Mouse (Mus musculus): ENCODE measurements at regions not wholly inside any gene's neighbourhood (a gene's known extent, or its start where the extent isn't known, plus 50 kb on each side); places are given as distances from the start of the nearest gene placed in this dataset.
A peak's percentile ranks its signal among the peaks of the same experiment; 100 is the strongest.
"Not testable (repeated sequence)": the region's sequence is repeated elsewhere in the genome, so short reads cannot be mapped to it uniquely, and the experiment has no call there.

DNA sequence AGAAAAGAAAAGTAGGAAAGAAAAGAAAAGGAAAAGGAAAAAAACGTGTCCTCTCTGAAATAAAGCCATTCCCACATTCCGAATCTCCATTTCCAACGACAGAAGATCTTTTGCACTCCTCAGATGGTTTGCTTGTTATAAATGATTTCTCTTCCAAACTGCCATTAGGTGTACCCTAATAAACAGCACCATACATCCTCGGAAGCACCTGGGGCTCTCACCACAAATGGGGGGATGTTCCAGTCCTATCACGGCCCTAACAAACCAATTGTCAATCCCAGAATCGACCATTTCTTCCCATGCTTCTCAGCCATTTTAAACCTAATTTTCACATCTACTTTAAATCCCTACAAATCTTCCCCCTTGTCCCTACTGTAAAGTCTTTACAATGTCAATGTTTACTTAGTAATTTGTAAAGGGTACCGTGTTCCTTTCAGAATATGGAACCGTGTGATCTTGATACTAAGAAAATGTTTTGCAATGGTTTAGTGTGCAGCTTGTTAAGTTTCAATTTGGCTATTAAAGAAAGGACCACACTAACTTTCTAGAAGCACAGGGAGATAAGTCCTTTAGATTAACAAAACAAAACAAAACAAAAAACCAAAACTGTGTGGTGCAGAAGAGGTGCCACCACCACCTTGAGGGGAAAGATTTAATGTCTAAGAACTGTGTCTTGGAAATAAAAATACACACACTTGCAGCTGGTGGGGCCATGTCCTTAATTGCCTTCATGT is 66.6 kb upstream of the Chd2 start:
- no peak for ATAC-seq

DNA sequence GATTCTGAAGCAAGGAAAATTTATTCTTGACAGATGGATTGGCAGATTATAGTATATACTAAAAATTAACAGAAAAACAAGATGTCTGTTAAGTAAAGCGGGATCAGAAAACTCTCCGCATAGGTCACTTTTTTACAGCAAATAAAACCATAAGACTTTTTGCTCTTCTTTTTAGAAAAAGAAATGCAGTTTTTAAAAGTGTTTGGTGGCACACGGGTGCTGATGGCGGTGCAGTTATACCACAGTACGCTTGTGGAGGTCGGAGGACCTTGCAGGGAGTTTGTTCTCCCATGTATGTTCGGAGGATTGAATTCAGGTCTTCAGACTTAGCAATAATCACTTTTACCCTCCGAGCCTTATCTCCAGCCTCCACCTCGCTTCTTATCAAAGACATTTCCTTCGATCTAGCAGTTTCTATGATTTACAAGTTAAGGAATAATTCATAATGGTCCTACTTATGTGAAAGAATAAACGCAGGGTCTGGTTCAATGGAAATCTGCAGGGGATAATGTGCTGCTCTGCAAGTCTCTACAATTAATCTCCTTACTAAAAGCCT is 65.9 kb upstream of the Chd2 start:
- ATAC-seq: no peak

DNA sequence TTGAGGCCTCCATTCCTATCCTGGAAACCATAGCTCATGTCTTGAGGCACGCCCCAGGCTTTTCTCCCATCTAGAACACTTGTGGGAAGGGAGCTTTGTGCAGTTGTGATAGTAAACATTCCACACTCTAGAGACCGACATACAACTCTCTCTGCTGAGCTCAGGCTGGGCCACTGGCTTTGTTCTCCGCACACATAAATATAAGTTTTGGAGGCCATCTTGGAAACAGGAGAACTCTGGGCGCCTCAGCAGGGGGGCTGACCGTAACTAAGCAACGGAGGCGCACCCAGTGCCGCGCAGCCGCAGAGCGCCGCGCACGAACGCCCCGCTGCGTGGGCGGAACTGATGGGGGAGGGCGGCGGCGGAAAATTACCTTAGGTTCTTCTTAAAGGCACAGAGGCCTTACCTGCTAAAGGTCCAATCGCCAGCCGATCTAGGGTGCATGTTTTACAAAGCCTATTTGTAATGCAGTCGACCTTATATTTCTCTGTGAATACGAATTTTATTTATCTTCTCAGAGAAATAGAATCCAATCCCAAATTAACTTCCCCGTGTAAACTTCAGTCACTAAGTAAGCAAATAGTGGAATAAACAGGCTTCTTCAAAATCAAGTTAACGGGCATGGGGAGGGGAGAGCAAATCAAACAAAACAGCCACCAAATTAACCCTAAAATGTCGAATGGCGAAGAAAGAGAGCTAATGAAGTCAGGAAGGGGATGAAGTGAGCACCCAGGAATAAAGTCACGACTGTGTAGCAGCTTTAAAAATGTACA is 65.2 kb upstream of the Chd2 start:
- peak; percentile 87 for ATAC-seq

DNA sequence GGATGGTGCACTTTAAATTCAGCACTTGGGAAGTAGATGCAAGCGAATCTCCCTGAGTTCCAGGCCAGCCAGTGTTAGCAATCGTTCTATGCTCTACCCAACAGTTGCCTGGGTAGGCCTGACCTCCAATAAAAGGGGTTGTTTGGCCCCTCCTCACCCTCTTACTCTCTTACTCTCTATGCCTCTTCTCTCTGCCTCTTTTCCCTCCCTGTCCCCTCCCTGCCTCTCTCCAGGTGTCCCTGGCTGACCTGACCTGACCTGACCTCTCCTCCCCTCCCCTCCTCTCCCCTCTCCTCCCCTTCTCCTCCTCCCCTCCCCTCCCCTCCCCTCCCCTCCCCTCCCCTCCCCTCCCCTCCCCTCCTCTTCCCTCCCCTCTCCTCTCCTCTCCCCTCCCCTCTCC is 63.0 kb upstream of the Chd2 start:
- no peak for ATAC-seq

DNA sequence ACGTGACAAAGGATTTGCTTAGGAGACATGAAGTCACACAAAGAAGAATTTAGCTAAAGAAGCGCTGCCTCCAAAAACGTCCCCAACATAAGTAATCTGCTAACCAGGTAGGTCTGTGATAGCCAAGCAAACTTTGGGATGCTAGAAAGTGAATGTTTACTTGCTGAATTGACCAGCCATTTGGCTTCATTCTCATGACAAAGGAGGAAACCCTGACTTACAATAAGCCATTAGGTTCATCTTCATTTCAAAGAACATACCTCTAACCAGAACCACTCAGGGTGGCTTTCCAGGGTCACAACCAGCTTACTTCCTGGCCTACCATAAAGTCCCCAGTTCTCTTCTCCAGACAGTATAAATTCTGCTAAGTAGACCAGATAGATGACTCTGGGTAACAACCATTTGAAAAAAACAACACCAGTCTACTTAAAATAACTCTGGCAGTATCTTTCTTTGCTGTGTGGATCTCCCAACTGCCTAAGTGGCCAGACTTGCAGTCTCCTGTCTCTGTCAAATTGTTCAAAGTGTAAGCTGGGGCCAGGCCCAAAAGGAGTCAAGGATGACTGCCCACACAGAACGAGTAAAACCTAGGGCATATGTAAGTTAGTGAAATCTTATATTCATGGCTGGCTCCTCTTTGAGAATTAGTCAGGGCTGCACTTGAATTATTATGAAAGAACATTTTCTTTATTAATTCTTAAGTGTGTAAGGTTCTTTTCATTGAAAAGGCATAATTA is 61.4 kb upstream of the Chd2 start:
- no peak for ATAC-seq

DNA sequence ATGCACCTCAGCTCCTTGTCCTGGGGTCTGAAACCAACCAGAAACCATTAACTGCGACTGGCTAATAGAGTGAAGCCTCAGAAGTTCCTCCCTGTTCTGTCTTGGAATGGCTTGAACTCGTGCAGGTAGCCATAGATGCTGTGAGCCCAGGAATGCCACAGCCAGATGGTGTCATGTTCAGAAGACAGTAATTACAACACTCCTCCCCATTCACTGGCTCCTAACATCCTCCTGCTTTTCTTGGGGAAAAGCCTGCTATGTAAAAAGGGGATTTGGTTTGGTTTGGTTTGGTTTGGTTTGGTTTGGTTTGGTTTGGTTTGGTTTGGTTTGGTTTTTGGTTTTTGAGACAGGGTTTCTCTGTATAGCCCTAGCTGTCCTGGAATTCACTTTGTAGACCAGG is 59.7 kb upstream of the Chd2 start:
- ATAC-seq: no peak

DNA sequence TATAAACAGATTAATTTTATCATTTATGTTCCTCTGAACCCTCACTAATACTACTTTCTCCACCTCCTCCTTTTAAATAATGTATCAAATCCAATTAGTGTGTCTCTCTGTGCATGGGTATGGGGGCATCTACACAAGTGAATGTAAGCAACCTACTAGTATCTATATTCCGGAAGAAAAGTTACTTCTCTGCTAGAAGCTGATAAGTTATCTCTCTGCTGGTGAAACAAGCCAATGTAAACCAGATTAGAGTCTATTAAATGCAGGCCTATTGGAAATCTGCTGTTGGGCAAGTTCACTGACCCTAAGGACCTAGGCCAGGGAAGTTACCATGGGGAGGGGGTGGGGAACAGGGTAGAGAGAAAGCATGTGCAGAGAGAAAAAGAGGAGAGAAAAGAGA is 59.1 kb upstream of the Chd2 start:
- no peak for ATAC-seq

DNA sequence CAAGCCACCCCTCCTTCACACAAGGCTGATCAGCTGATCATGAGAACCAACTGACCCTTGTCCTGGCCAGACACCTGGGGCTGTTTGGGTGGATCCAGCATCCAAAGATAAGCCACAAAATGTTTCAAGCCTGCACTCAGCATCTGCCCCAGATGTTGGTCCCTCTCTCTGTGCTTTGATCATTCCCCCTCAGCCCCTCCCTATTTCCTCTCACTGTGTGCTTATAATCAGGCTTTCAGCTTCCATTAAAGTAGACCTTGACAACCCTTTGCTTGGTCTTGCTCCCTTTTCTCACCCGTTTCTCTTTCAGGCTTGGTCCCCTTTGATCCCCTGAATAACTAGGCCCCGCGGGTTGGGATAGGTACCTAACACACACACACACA is 58.4 kb upstream of the Chd2 start:
- not testable (repeated sequence) for ATAC-seq

DNA sequence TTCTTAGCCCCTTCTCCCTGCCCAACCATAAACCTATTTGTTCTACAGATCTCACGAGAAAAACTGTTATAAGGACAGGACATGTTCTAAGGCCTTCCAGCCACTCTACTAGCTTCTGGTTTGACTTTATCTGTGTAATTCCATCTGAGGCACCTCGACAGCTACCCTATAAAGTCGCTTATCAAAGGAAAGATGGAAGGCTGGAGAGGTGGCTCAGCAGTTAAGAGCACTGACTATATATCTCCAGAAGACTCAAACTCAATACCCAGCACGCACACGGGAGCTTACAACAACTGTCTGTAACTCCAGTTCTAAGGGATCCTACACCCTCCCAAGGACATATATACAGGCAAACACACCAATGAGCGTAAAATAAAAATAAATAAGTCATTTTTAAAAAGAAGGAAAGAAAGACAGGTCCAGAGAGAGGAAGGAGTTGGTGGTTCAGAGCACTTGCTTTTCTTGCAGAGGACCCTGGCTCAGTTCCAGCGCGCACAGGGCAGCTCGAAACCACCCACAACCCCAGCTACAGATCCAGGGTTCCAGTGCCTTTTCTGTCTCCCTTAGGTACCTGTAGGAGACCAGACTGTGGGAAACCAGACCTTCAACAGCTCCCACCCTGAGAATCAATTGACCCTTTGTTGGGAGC is 57.8 kb upstream of the Chd2 start:
- ATAC-seq: no peak

DNA sequence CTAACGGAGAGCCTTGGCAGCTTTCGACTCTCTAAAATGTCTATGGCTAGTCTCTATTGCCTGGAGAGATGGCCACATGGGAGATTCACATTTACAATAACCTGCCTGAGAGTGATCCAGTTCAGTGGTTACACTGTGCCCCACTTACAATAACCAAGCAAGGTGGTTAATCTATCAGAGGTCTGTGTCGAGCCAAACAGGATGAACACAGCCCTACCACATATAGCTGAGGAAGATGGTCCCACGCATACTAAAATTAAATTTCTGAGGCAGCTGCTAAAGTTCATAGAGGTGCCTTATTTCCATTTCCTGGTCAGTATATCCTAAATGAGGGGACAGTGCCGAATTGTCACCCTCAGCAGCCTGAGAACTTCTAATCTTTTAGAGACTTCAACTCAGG is 56.3 kb upstream of the Chd2 start:
- ATAC-seq: peak; percentile 12

DNA sequence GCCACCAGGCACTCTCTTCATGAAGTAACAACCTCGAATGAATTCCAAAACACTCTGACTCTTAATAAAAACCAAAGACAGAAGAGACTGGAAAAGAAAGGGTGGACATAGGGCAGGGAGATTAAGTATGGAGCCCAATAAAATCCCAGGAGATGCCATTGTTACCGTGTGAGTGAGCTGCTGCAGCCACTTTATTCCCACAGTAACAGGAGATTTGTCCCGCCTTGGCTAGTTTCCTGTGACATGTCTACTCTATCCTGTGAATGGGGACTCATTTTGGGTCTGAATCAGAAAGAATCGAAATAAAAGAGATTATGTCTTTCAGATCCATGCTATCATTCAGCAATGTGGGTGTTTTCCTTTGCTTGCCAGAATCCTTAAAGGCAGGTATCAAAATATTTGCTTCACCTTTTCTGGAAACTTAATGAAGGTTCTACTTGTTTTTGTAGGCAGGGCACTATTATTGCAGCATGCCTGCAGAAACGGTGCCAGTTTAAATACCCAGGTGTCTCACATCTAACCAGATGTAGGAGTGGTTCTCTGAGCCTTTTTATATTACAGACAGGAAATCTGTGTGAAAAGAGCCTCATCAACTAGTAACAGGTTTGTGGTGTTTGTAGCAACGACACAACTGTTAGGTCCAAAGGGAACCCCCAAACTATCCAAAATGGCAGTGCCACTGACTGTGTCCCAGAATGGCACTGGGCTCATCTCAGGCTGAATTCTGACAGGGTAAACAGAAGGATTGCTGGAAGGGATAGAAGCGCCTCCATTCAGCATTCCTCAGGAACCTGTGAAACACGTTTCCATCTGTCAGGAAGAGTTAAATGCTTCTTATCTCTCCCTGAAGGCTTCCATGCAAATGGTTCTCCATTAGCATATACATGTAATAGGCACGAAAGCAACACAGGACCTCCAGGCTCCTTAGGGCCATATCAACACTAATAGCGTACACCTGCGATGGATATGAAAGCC is 55.5 kb upstream of the Chd2 start:
- ATAC-seq: peak; percentile 33

DNA sequence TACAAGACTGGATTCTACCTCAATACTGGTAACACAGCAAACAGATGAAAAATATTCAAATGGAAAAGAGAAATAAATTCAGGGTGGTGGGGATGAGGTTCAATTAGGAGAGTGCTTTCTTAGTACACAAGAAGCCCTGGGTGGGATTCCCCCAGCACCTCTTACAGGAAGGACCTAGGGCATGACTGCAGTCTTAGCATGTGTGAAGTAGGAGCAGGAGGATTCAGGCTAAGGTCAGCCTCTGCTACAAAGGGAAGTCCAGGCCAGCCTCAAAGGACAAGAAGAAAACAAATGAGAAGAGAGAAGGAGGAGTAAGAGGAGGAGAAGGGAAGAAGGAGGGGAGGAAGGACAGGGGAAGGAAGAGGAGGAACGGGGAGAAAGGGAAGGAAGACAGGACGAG is 54.8 kb upstream of the Chd2 start:
- ATAC-seq: no peak

DNA sequence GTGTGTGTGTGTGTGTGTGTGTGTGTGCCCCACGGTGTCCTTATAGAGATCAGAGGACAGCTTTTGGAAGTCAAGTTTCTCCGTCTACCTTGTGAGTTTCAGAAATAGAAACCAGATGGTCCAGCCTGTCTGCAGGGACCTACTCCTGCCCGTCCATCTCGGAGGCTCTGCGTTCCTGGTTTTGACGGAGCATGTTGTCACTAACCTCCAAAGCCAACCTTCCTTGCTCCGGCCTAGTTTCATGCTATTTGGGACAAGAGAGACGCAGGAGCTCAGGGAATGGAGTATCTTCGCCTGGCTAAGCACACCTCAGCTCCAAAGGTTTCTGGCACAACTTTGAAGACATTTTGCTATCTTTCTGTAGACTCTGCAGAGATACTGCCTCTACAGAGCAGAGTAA is 54.2 kb upstream of the Chd2 start:
- ATAC-seq: no peak

DNA sequence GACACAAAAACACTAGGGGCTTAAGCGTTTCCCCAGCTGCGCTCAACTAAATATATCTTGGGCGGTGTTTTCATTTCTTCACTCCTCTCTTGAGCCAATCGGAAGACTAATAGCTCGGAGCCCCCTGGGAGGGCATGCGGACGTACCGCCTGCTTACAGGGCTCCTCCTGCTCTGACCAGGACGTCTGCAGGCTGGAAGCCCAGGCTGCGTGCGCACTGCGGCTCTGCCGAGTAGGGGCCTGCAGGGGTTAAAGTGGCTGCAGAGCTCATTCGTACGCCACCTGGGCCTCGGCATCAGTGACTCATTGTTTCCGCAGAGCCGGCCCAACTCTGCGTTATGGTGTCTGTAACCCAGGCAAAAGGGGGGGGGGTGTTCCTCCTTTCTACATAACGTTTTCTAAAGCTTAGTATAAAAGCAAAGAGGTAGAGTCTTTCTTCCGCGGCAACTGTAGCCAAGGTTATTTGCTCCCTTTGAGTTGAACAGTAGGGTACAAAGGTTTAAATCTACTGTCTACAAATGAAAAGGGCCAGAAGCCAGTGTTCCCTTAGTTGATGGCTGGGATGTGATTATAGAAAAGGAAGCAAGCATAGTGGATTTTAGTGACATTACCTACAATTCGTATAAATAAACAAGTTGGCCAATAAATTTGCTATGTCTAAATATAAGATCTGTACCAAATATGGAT is 53.7 kb upstream of the Chd2 start:
- ATAC-seq: peak; percentile 85

DNA sequence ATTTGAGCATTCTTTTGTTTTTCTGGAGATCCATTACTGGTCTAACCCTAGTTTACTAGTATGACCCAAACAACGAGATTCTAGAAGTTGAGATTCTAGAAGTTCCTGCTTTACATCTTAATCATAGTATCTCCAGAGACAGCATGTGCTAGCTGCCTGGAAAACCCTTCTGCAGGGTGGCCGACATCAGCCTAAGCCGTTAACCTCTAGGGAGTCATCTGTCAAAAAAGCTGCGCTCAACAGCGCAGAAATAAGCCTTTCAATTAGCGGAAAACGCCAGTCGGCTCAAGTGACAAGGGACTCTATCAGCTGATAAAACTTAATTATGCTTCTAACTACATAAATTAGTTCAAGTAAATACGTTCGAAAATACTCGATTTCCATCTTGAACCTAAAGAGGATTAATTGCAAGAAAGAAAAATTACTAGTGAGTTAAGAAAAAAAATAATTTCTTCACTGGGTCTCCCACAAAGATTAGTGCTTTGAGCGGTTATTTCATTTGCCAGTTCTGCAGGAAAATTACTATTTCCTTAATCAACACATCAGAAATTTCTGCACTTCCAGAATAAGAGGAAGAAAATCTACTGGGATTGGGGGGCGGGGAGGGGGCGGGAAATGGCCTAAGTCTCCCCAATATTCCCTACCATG is 53.0 kb upstream of the Chd2 start:
- peak; percentile 6 for ATAC-seq

DNA sequence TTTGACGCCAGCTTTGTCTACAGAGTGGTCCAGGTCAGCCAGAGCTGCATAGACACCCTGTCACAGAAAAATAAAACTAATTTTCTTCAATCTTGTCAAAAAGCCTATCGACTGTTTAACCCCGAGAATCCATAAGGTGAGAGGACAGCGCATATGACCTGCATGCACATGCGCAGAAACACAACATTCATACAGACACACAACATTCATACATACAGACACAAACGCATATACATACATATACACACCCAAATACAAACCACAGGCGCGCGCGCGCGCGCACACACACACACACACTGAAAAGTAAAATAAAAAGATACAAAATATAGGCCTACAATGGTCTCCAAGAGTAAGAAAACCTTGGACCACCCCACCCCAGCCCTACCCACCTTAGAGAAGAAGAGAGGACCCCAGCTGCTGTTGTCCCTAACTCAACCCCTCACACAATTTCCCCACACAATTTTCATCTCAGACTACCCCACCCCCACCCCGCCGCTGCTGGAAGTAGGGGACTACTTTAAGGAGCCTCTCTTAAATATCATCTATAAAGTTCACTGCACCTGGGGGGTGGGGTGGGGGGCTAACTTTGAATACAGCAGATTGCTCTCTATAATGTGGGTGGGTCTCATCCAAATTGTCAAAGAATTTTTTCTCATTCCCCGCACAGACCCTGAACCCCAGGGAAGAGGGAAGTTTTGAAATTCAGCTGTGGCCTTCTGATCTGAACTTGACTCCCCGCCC is 52.2 kb upstream of the Chd2 start:
- no peak for ATAC-seq

DNA sequence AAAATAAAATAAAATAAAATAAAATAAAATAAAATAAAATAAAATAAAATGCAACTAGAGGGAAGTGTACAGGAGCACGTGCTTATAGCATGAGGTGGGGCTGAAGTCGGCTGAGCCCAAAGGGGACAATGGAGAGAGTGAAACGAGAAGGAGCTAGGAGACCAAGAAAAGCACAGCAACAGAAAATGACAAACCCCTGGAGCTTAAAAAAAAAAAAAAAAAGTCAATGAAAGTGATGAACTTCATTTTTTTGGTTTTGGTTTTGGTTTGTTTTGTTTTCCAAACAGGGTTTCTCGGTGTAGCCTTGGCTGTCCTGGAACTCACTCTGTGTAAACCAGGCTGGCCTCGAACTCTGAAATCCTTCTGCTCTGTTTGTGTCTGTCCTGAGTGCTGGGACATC is 51.2 kb upstream of the Chd2 start:
- no peak for ATAC-seq
